Mouse (Mus musculus) stomach, postnatal 0 days (tissue): ENCODE measurements around the gene Mlx. TPM values are rescaled to one million over a fixed set of nuclear protein-coding genes. Genes with fewer than 3 reads are reported as not detected.

Source experiments
- ATAC-seq: fragments of 200-750 bp; cut with Nextera tagmentation; 2 replicates; pipeline ENCODE4 v1.8.0; 2017; ENCODE audit not compliant: low FRiP score, low TSS enrichment
- DNase-seq: peaks from one replicate; pipeline ENCODE4 v3.0.0-alpha.2; 2016; ENCODE audit warnings: low spot score
- H3K27ac ChIP-seq: fragments of 300-500 bp; sonication (generic); replicated peaks from 2 replicates; pipeline ENCODE4 v1.5.1; 2014; ENCODE audit warnings: mild to moderate bottlenecking, control low read depth
- H3K27me3 ChIP-seq: fragments of 300-500 bp; sonication (generic); 2 replicates; pipeline ENCODE4 v1.6.1; 2014; ENCODE audit warnings: low read length; ENCODE audit not compliant: control insufficient read depth, insufficient read depth
- H3K36me3 ChIP-seq: fragments of 300-500 bp; sonication (generic); 2 replicates; pipeline ENCODE4 v1.6.1; 2014; ENCODE audit warnings: low read length, mixed read lengths; ENCODE audit not compliant: control insufficient read depth, insufficient read depth
- H3K4me1 ChIP-seq: fragments of 300-500 bp; sonication (generic); replicated peaks from 2 replicates; pipeline ENCODE4 v1.6.1; 2014; ENCODE audit warnings: antibody characterized with exemption; ENCODE audit not compliant: control insufficient read depth, insufficient read depth
- H3K4me2 ChIP-seq: fragments of 300-500 bp; sonication (generic); replicated peaks from 2 replicates; pipeline ENCODE4 v1.6.1; 2014; ENCODE audit warnings: low read depth, mild to moderate bottlenecking, control low read depth, moderate library complexity
- H3K4me3 ChIP-seq: fragments of 300-500 bp; sonication (generic); 2 replicates; pipeline ENCODE4 v1.5.1; 2014; ENCODE audit warnings: low read depth, low read length, control low read depth
- H3K9ac ChIP-seq: fragments of 300-500 bp; sonication (generic); 2 replicates; pipeline ENCODE4 v1.6.1; 2014; ENCODE audit warnings: mild to moderate bottlenecking, low read length, control low read depth, mixed read lengths
- H3K9me3 ChIP-seq: fragments of 300-500 bp; sonication (generic); 2 replicates; pipeline ENCODE4 v1.6.1; 2016; ENCODE audit warnings: low read length; ENCODE audit not compliant: control insufficient read depth
- CTCF ChIP-seq: IDR thresholded peaks from 2 replicates; pipeline ENCODE4 v1.5.1; 2016; ENCODE audit warnings: antibody characterized with exemption, low read depth, mild to moderate bottlenecking, moderate library complexity
- EP300 ChIP-seq: optimal IDR thresholded peaks from 2 replicates; pipeline ENCODE3; 2016; ENCODE audit warnings: antibody characterized with exemption
- WGBS: fragments of 180-500 bp; shearing (Covaris S2); extraction: QIAGEN DNeasy Blood & Tissue Kit; methylation state at CpG from one replicate; pipeline ENCODE4 v1.1.7; 2014; 5-methylcytosine and 5-hydroxymethylcytosine counted together
- microRNA-seq: library from miRNA; unstranded; fragments of <30 nt; microRNA quantifications from one replicate; pipeline ENCODE4, GENCODE M21; 2016
- polyA plus RNA-seq: library from polyadenylated mRNA; unstranded; fragments of >200 nt; fragmentation: Nextera tagmentation; extraction: Ambion mirVana; gene quantifications from 2 replicates; pipeline ENCODE4 v1.2.1, GENCODE M21; 2015

Gene Mlx
- polyA plus RNA-seq, 1 experiment from 2014 or later: 42.3 TPM

- H3K9me3 ChIP-seq: no peaks in the 10 kb centered on the region
- peak; percentile 41 for DNase-seq
- H3K27ac ChIP-seq: peak overlapping the region; percentile 53; the same call in 1 of the 2 replicates
- 44% methylated on average over 27 of the region's 27 CpGs for WGBS
- TF ChIP-seq CTCF (no peak), EP300 (no peak)
- H3K4me2 ChIP-seq: peak overlapping the region; percentile 58
- no peaks in the 10 kb centered on the region for H3K36me3 ChIP-seq
- H3K4me3 ChIP-seq: peak overlapping the region; percentile 21; the same call in 1 of the 2 replicates
- peak overlapping the region; percentile 13; the same call in 1 of the 2 replicates for H3K9ac ChIP-seq
- H3K27me3 ChIP-seq: no peaks in the 10 kb centered on the region
- no peak for ATAC-seq
- H3K4me1 ChIP-seq: no peaks in the 10 kb centered on the region
These were observed 53.2 kb downstream of the Mlx start for GRCm38 (mm10) chr11:101140164-101140819.

GRCm38 (mm10) chr11:101141088-101141487, 54.0 kb downstream of the Mlx start:
- no peak overlapping the region for H3K9ac ChIP-seq
- H3K9me3 ChIP-seq: no peaks in the 10 kb centered on the region
- 73% methylated on average over 8 of the region's 8 CpGs for WGBS
- no peaks in the 10 kb centered on the region for H3K4me1 ChIP-seq
- no peak overlapping the region for H3K4me3 ChIP-seq
- H3K36me3 ChIP-seq: no peaks in the 10 kb centered on the region
- ATAC-seq: no peak
- DNase-seq: no peak
- H3K27me3 ChIP-seq: no peaks in the 10 kb centered on the region
- H3K4me2 ChIP-seq: no peak overlapping the region
- TF ChIP-seq CTCF: no peak
- no peak for TF ChIP-seq EP300
- H3K27ac ChIP-seq: 0 out of 2 replicates have a peak overlapping the region, but pooled peaks have one; percentile 53

Small RNA genes within 50 kb of the gene (microRNA-seq; reads per million reads assigned to microRNA genes)
- gene Gm27626: not detected

Other genes with a start within 250 kb of the Mlx start
- gene Stat5b, start 236.6 kb upstream of the Mlx start, polyA plus RNA-seq: 16.1 and 17.3 TPM in 2 replicates
- 13.0 and 13.5 TPM in 2 replicates for gene Stat5a, start 227.9 kb upstream of the Mlx start, polyA plus RNA-seq
- gene Stat3, start 147.7 kb upstream of the Mlx start, polyA plus RNA-seq: 47.7 and 55.1 TPM in 2 replicates
- gene Cavin1, start 116.4 kb upstream of the Mlx start, polyA plus RNA-seq: 313 and 331 TPM in 2 replicates
- gene Atp6v0a1, start 77.8 kb upstream of the Mlx start, polyA plus RNA-seq: 44.8 and 45.5 TPM in 2 replicates
- 16.0 and 17.1 TPM in 2 replicates for gene Naglu, start 17.3 kb upstream of the Mlx start, polyA plus RNA-seq
- gene Hsd17b1, start 8.9 kb upstream of the Mlx start, polyA plus RNA-seq: 0.08 TPM in 1 of 2 replicates, not detected in the other
- 26.4 and 26.8 TPM in 2 replicates for gene Coasy, start 4.7 kb upstream of the Mlx start, polyA plus RNA-seq
- 10.6 and 11.8 TPM in 2 replicates for gene Psmc3ip, start 8.2 kb downstream of the Mlx start, polyA plus RNA-seq
- gene Retreg3, start 32.6 kb downstream of the Mlx start, polyA plus RNA-seq: 16.1 and 17.9 TPM in 2 replicates
- gene Tubg1, start 32.7 kb downstream of the Mlx start, polyA plus RNA-seq: 29.7 and 29.8 TPM in 2 replicates
- gene Tubg2, start 68.6 kb downstream of the Mlx start, polyA plus RNA-seq: 3.0 and 3.1 TPM in 2 replicates
- 0.52 and 0.94 TPM in 2 replicates for gene Cntnap1, start 83.2 kb downstream of the Mlx start, polyA plus RNA-seq
- gene Plekhh3, start 84.1 kb downstream of the Mlx start, polyA plus RNA-seq: 23.8 and 25.6 TPM in 2 replicates
- 0.16 and 0.24 TPM in 2 replicates for gene Ccr10, start 88.2 kb downstream of the Mlx start, polyA plus RNA-seq
- 8.1 and 9.4 TPM in 2 replicates for gene Ezh1, start 139.2 kb downstream of the Mlx start, polyA plus RNA-seq
- 62.3 and 64.9 TPM in 2 replicates for gene Ramp2, start 158.8 kb downstream of the Mlx start, polyA plus RNA-seq
- gene Vps25, start 166.4 kb downstream of the Mlx start, polyA plus RNA-seq: 141 and 157 TPM in 2 replicates
- gene Wnk4, start 173.3 kb downstream of the Mlx start, polyA plus RNA-seq: 15.9 and 18.4 TPM in 2 replicates
- 0.30 and 0.33 TPM in 2 replicates for gene Cntd1, start 191.7 kb downstream of the Mlx start, polyA plus RNA-seq
- gene Coa3, start 191.8 kb downstream of the Mlx start, polyA plus RNA-seq: 175 and 180 TPM in 2 replicates
- gene Becn1, start 215.0 kb downstream of the Mlx start, polyA plus RNA-seq: 102 and 110 TPM in 2 replicates
- 64.2 and 66.9 TPM in 2 replicates for gene Psme3, start 228.9 kb downstream of the Mlx start, polyA plus RNA-seq
- gene Aoc2, start 237.8 kb downstream of the Mlx start, polyA plus RNA-seq: 0.39 and 0.41 TPM in 2 replicates
- gene Aoc3, start 243.3 kb downstream of the Mlx start, polyA plus RNA-seq: 5.1 TPM in 2 replicates